Mouse (Mus musculus) MEL (cell line): ENCODE measurements at regions not wholly inside any gene's neighbourhood (a gene's known extent, or its start where the extent isn't known, plus 50 kb on each side); places are given as distances from the start of the nearest gene placed in this dataset.

Source experiments
- DNase-seq: peaks from one replicate; pipeline ENCODE4 v3.0.0; 2011; ENCODE audit warnings: low read depth, low spot score
- H3K27ac ChIP-seq: 2 replicates; pipeline ENCODE4 v1.5.1; 2012; ENCODE audit warnings: low read depth, mild to moderate bottlenecking, control low read depth, low read length, moderate library complexity; ENCODE audit not compliant: control insufficient read depth
- H3K27me3 ChIP-seq, 2 experiments: fragments of 150-350 bp in 1 of 2; sonication (generic) in 1 of 2; 2 replicates each; pipeline ENCODE4 v1.6.1; 2012; ENCODE audit warnings: low read length in 2 of 2, mild to moderate bottlenecking in 2 of 2, improper control_type of control experiment in 1 of 2, moderate library complexity in 1 of 2; ENCODE audit not compliant: insufficient read depth in 2 of 2, control insufficient read depth in 1 of 2
- H3K36me3 ChIP-seq, 2 experiments: 2 replicates each; pipeline ENCODE4 v1.6.1; 2012 to 2014; ENCODE audit warnings: low read length in 2 of 2, improper control_type of control experiment in 1 of 2, inconsistent platforms in 1 of 2, mild to moderate bottlenecking in 1 of 2; ENCODE audit not compliant: insufficient read depth in 2 of 2, control insufficient read depth in 1 of 2
- H3K4me1 ChIP-seq, 2 experiments: fragments of 150-350 bp in 1 of 2; sonication (generic) in 1 of 2; 2 replicates each; pipeline ENCODE4 v1.6.1; 2012; ENCODE audit warnings: low read length in 2 of 2, improper control_type of control experiment in 1 of 2, mild to moderate bottlenecking in 1 of 2; ENCODE audit not compliant: insufficient read depth in 2 of 2, control insufficient read depth in 1 of 2
- H3K4me3 ChIP-seq, 2 experiments: fragments of 150-350 bp in 1 of 2; sonication (generic) in 1 of 2; 2 replicates each; pipeline ENCODE4 v1.5.1; 2012; ENCODE audit warnings: low read depth in 2 of 2, low read length in 2 of 2, mild to moderate bottlenecking in 2 of 2, moderate library complexity in 2 of 2, control low read depth in 1 of 2, improper control_type of control experiment in 1 of 2; ENCODE audit not compliant: control insufficient read depth in 1 of 2, insufficient read depth in 1 of 2
- H3K79me2 ChIP-seq: 2 replicates; pipeline ENCODE4 v1.6.1; 2012; ENCODE audit warnings: mild to moderate bottlenecking, low read length, moderate library complexity; ENCODE audit not compliant: control insufficient read depth, poor library complexity, insufficient read depth
- H3K9ac ChIP-seq: 2 replicates; pipeline ENCODE4 v1.6.1; 2012; ENCODE audit warnings: low read depth, mild to moderate bottlenecking, control low read depth, low read length, moderate library complexity; ENCODE audit not compliant: control insufficient read depth, poor library complexity, severe bottlenecking
- H3K9me3 ChIP-seq: fragments of 150-350 bp; sonication (generic); replicated peaks from 2 replicates; pipeline ENCODE4 v1.6.1; 2012; ENCODE audit warnings: mild to moderate bottlenecking, low read length, improper control_type of control experiment, moderate library complexity; ENCODE audit not compliant: insufficient read depth
- CHD1 ChIP-seq: IDR thresholded peaks from 2 replicates; pipeline ENCODE4 v1.6.1; 2012; ENCODE audit warnings: low read depth, mild to moderate bottlenecking, inconsistent platforms, low read length, improper control_type of control experiment
- E2F4 ChIP-seq: IDR thresholded peaks from 2 replicates; pipeline ENCODE4 v1.6.1; 2011; ENCODE audit warnings: low read depth, low read length, improper control_type of control experiment, borderline replicate concordance
- EP300 ChIP-seq, 2 experiments: IDR thresholded peaks; 2 replicates each; pipeline ENCODE4 v1.6.1; 2011; ENCODE audit warnings: improper control_type of control experiment in 2 of 2, low read length in 2 of 2, low read depth in 1 of 2, mild to moderate bottlenecking in 1 of 2
- GATA1 ChIP-seq: IDR thresholded peaks from 2 replicates; pipeline ENCODE4 v1.6.1; 2011; ENCODE audit warnings: low read depth, low read length, improper control_type of control experiment
- KAT2A ChIP-seq: conservative IDR thresholded peaks from 2 replicates; pipeline ENCODE4 v1.6.1; 2012; ENCODE audit warnings: low read depth, low read length, improper control_type of control experiment, inconsistent platforms
- MAFK ChIP-seq: IDR thresholded peaks from 2 replicates; pipeline ENCODE4 v1.6.1; 2011; ENCODE audit warnings: low read depth, mild to moderate bottlenecking, low read length, improper control_type of control experiment, borderline replicate concordance
- MAZ ChIP-seq: IDR thresholded peaks from 2 replicates; pipeline ENCODE4 v1.6.1; 2012; ENCODE audit warnings: low read depth, mild to moderate bottlenecking, inconsistent platforms, low read length, improper control_type of control experiment
- MYB ChIP-seq: IDR thresholded peaks from 2 replicates; pipeline ENCODE4 v1.6.1; 2011; ENCODE audit warnings: mild to moderate bottlenecking, low read depth, low read length, improper control_type of control experiment
- MYC ChIP-seq: IDR thresholded peaks from 2 replicates; pipeline ENCODE4 v1.6.1; 2011; ENCODE audit warnings: low read depth, mild to moderate bottlenecking, low read length, improper control_type of control experiment, moderate library complexity
- RAD21 ChIP-seq: IDR thresholded peaks from 2 replicates; pipeline ENCODE4 v1.6.1; 2011; ENCODE audit warnings: mild to moderate bottlenecking, low read depth, low read length, improper control_type of control experiment
- SIN3A ChIP-seq: IDR thresholded peaks from 2 replicates; pipeline ENCODE4 v1.6.1; 2012; ENCODE audit warnings: low read length, improper control_type of control experiment, inconsistent platforms
- TAL1 ChIP-seq: IDR thresholded peaks from 2 replicates; pipeline ENCODE4 v1.6.1; 2012; ENCODE audit warnings: mild to moderate bottlenecking, inconsistent platforms, low read length, moderate library complexity, mixed read lengths
- TCF12 ChIP-seq: IDR thresholded peaks from 2 replicates; pipeline ENCODE4 v1.6.1; 2014; ENCODE audit warnings: low read depth, mild to moderate bottlenecking, inconsistent platforms, low read length, improper control_type of control experiment, moderate library complexity
- USF2 ChIP-seq, 2 experiments: IDR thresholded peaks; 2 replicates each; pipeline ENCODE4 v1.6.1; 2011 to 2012; ENCODE audit warnings: improper control_type of control experiment in 2 of 2, low read length in 2 of 2, borderline replicate concordance in 1 of 2, inconsistent platforms in 1 of 2, low read depth in 1 of 2, mild to moderate bottlenecking in 1 of 2; ENCODE audit not compliant: insufficient read depth in 1 of 2
- ZKSCAN1 ChIP-seq: IDR thresholded peaks from 2 replicates; pipeline ENCODE4 v1.6.1; 2012; ENCODE audit warnings: low read depth, mild to moderate bottlenecking, inconsistent platforms, low read length, improper control_type of control experiment, moderate library complexity

DNA sequence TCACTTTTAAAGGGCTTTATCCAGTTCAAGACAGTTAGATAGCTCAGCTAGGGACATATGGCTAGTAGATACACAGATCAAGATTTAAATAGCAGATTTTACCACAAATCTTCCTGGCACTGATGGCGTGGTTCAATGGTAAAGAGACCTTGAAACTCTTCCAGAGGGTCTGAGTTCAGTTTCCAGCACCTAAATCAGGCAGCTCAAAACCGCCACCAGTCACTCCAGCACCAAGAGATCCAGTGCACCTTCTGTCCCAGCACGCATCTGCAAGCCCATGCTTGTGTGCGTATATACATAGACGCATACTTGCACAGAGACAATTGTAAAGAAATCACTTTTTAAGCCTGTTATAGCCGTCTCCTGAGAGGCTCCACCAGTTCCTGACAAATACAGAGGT is 454.0 kb upstream of the Jmjd1c start:
- TF ChIP-seq GATA1 = no peak
- no peak for TF ChIP-seq CHD1
- TF ChIP-seq RAD21 = no peak
- no peak for TF ChIP-seq MAZ
- no peak for TF ChIP-seq E2F4
- Histone ChIP-seq H3K9me3 (no peaks in the 10 kb centered on the region), H3K27ac (no peak overlapping the region), H3K79me2 (no peaks in the 10 kb centered on the region), H3K4me1 (no peaks in the 10 kb centered on the region), H3K4me3 (no peak overlapping the region), H3K27me3 (no peaks in the 10 kb centered on the region), H3K9ac (no peak overlapping the region), H3K36me3 (no peaks in the 10 kb centered on the region)
- no peak for DNase-seq

DNA sequence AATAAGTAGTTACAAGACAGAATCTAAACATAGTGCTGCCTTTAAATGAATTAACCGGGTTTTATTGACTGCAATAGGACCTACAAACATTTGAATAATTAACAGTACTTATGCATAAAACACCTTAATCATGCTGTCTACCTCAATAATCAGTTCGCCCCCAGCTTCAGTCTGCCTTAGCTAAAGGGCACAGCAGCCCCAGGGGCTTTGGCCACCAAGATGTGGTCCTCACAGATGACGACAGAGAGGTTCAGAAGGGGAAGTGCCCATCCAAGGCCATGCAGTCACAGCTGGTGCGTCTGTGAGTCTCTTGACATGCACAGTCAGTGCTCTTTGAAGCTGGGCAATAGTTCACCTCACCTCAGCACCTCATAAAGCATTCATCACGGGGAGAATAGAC is 452.8 kb upstream of the Jmjd1c start:
- Histone ChIP-seq H3K4me1 (no peaks in the 10 kb centered on the region), H3K27me3 (no peaks in the 10 kb centered on the region), H3K9ac (no peak overlapping the region), H3K79me2 (no peaks in the 10 kb centered on the region), H3K36me3 (no peaks in the 10 kb centered on the region), H3K4me3 (no peak overlapping the region), H3K27ac (no peak overlapping the region), H3K9me3 (no peaks in the 10 kb centered on the region)
- DNase-seq = no peak
- TF ChIP-seq SIN3A (no peak), USF2 (IDR thresholded peaks at IDR 0.05; ENCODE audit: borderline replicate concordance in 1 of 2, insufficient read depth in 1 of 2, low read depth in 1 of 2, low read length in 2 of 2) (no peak)
- TF ChIP-seq, all 39 proteins: peak for 0

DNA sequence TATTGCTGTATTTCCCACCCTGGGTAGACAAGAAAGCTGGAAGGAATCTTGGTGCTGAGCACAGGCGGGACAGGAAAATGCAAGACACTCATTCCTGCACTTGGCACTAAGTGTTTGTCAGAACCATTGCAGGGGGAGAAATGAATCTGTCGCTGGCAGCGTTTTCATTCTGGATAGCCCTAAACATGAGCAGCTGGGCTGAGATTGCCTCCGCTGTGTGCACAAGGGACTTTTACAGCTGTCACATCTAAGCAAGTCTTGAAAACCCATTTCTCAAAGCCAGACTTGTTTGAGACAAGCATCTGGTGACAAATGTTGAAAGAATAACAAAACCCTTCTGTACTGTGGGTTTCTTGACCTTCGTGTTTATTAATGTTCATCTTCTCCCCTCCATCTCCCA is 438.4 kb upstream of the Jmjd1c start:
- no peaks in the 10 kb centered on the region for H3K4me1 ChIP-seq
- no peaks in the 10 kb centered on the region for H3K36me3 ChIP-seq
- no peak overlapping the region for H3K9ac ChIP-seq
- no peak overlapping the region for H3K27ac ChIP-seq
- H3K9me3 ChIP-seq = no peaks in the 10 kb centered on the region
- no peaks in the 10 kb centered on the region for H3K79me2 ChIP-seq
- TF ChIP-seq MAFK (no peak), TAL1 (no peak), E2F4 (no peak), GATA1 (no peak), EP300 (IDR thresholded peaks at IDR 0.05; ENCODE audit: low read depth in 1 of 2, low read length in 2 of 2) (no peak), KAT2A (no peak), MYB (no peak), MYC (no peak), ZKSCAN1 (no peak), TCF12 (no peak)
- H3K4me3 ChIP-seq = no peak overlapping the region
- no peak for DNase-seq
- no peaks in the 10 kb centered on the region for H3K27me3 ChIP-seq
